Mouse (Mus musculus): ENCODE data around the gene Misp.

GRCm38 (mm10) chr10:79807826-79808225 lies 13.0 kb upstream of the Misp start:
- TF ChIP-seq CTCF (IDR thresholded peaks at IDR 0.05; ENCODE audit: low read depth, low read length), result no peak
- TF ChIP-seq POLR2A (IDR thresholded peaks at IDR 0.05; ENCODE audit: extremely low read depth, insufficient read depth, low read length), result no peak

Data from liver, adult 2 months (tissue).